Mouse (Mus musculus) lung, postnatal 0 days (tissue): ENCODE results near the gene Abhd14b. TPM values are rescaled to one million over a fixed set of nuclear protein-coding genes. Genes with fewer than 3 reads are reported as not detected.

Experiments used
- ATAC-seq: fragments of 200-750 bp; cut with Nextera tagmentation; 2 replicates; pipeline ENCODE4 v1.8.0; 2017; ENCODE audit warnings: moderate library complexity
- DNase-seq: peaks from one replicate; pipeline ENCODE4 v3.0.0-alpha.2; 2016; ENCODE audit warnings: low spot score
- H3K27ac ChIP-seq: fragments of 300-500 bp; sonication (generic); 2 replicates; pipeline ENCODE4 v1.5.1; 2014; ENCODE audit warnings: antibody characterized with exemption, mild to moderate bottlenecking, low read length, mixed read lengths
- H3K27me3 ChIP-seq: fragments of 300-500 bp; sonication (generic); replicated peaks from 2 replicates; pipeline ENCODE4 v1.6.1; 2014; ENCODE audit warnings: low read length, mixed read lengths; ENCODE audit not compliant: insufficient read depth
- H3K36me3 ChIP-seq: fragments of 300-500 bp; sonication (generic); 2 replicates; pipeline ENCODE4 v1.6.1; 2014; ENCODE audit warnings: low read length, mixed read lengths; ENCODE audit not compliant: insufficient read depth
- H3K4me1 ChIP-seq: fragments of 300-500 bp; sonication (generic); 2 replicates; pipeline ENCODE4 v1.6.1; 2014; ENCODE audit warnings: antibody characterized with exemption, low read depth, low read length, mixed read lengths; ENCODE audit not compliant: insufficient read depth
- H3K4me2 ChIP-seq: fragments of 300-500 bp; sonication (generic); replicated peaks from 2 replicates; pipeline ENCODE4 v1.6.1; 2014; ENCODE audit warnings: low read depth, mild to moderate bottlenecking, low read length, moderate library complexity, mixed read lengths
- H3K4me3 ChIP-seq: fragments of 300-500 bp; sonication (generic); 2 replicates; pipeline ENCODE4 v1.5.1; 2014; ENCODE audit warnings: low read depth, low read length
- H3K9ac ChIP-seq: fragments of 300-500 bp; sonication (generic); replicated peaks from 2 replicates; pipeline ENCODE4 v1.6.1; 2014; ENCODE audit warnings: low read depth, mild to moderate bottlenecking
- H3K9me3 ChIP-seq: fragments of 300-500 bp; sonication (generic); 2 replicates; pipeline ENCODE4 v1.6.1; 2016; ENCODE audit warnings: low read length, mixed read lengths
- CTCF ChIP-seq: IDR thresholded peaks from 2 replicates; pipeline ENCODE4 v1.5.1; 2016; ENCODE audit warnings: antibody characterized with exemption, mild to moderate bottlenecking
- EP300 ChIP-seq: IDR thresholded peaks from 2 replicates; pipeline ENCODE4 v1.6.1; 2016; ENCODE audit warnings: antibody characterized with exemption, mild to moderate bottlenecking, control low read depth
- WGBS: fragments of 180-500 bp; shearing (Covaris S2); extraction: QIAGEN DNeasy Blood & Tissue Kit; methylation state at CpG from one replicate; pipeline ENCODE4 v1.1.7; 2014; 5-methylcytosine and 5-hydroxymethylcytosine counted together
- polyA plus RNA-seq: library from polyadenylated mRNA; unstranded; fragments of >200 nt; fragmentation: Nextera tagmentation; extraction: Ambion mirVana; gene quantifications from 2 replicates; pipeline ENCODE4 v1.2.1, GENCODE M21; 2015

Abhd14b gene
- polyA plus RNA-seq, 1 experiment from 2014 or later: 31.1 TPM

DNA sequence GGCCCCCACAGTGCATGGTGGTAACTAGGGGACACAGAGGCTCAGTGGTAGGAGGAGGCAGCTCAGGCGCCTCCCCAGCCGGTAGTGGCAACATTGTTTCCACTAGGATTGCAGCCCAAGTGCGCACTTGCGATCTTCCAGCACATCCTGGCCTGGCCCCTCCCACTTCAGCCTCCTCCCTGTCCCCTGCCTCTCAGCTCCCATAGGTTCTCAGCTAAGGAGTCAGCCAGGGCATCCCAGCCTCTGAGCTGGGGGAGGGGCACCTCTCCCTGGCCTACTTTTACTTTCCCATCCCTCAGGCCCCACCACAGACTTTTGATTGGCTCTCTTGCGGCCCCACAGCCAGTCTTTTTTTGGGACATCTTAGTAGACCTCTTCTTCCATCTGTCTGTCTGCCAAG, 24.6 kb downstream of the Abhd14b start:
- peaks cover 19% of the 10 kb centered on the region for H3K4me1 ChIP-seq
- no peak for TF ChIP-seq EP300
- TF ChIP-seq CTCF: peak; percentile 9; the same call in 1 of the 2 replicates
- peak; percentile 18 for ATAC-seq

DNA sequence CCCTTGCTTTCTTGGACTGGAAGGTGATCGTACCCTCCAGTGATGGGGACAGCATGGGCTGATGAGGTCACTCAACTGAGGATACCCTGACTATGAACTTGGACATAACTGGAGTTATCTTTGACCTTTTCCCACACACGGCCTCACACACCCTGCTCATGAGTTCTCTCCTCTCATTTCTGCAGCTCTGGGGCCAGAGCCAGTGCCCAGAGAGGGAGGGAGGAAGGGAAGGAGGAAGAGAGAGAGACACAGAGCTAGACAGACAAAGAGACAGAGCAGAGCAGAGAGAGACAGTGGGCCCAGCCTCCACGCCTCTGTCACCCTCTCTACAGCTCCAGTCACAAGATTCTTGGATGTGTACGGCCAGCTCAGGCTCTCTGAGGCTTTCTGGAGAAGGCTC, 25.1 kb downstream of the Abhd14b start:
- DNase-seq (no peak), ATAC-seq (no peak)
- Histone ChIP-seq H3K4me2 (no peak overlapping the region), H3K9me3 (no peaks in the 10 kb centered on the region), H3K9ac (no peak overlapping the region), H3K27me3 (no peaks in the 10 kb centered on the region), H3K4me1 (peaks cover 20% of the 10 kb centered on the region), H3K4me3 (no peak overlapping the region), H3K36me3 (no peaks in the 10 kb centered on the region), H3K27ac (peak overlapping the region; percentile 54; the same call in 1 of the 2 replicates)
- 61% methylated on average over 4 of the region's 4 CpGs for WGBS
- TF ChIP-seq EP300: no peak
- no peak for TF ChIP-seq CTCF

More for the DNA sequence above, 24.6 kb downstream of the Abhd14b start:
- no peak overlapping the region for H3K9ac ChIP-seq
- peak overlapping the region; percentile 54; the same call in 1 of the 2 replicates for H3K27ac ChIP-seq
- no peaks in the 10 kb centered on the region for H3K27me3 ChIP-seq
- H3K9me3 ChIP-seq: no peaks in the 10 kb centered on the region
- 8% methylated on average over 5 of the region's 5 CpGs for WGBS
- peak; percentile 80 for DNase-seq
- H3K4me3 ChIP-seq: no peak overlapping the region
- H3K4me2 ChIP-seq: no peak overlapping the region
- no peaks in the 10 kb centered on the region for H3K36me3 ChIP-seq

DNA sequence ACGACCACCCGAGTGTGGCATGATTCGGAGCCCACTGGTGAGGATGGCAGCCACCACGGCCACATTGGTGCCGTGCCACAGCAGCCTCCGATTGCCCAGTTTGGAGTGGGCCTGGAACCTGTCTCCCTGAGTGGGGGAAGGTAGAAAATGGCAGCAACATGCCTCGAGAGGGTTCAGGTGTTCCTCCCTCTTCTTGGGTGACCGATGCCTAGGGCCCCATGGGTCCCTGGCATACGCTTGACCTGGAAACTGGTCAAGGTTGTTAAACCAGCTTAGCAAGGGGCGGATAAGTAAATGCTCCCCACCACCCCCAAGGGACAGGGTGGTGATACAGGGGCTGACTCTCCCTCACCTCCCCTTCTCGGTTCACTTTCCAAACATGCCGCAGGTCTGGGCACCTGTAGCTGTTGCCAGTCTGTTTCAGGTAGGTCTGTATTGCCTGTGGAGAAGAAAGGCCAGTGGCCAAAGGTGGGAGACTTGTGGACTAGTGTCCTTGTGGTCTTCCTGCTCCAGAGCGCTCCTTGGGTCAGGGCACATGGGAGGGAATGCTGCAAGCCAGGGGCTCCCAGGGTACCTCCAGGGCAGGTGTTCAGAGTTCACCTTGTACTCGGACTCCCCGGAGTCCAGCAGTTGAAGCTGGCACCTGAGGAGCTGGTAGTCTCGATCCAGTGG, 26.0 kb downstream of the Abhd14b start:
- Histone ChIP-seq H3K4me2 (no peak overlapping the region), H3K27ac (no peak overlapping the region), H3K36me3 (no peaks in the 10 kb centered on the region), H3K9me3 (no peaks in the 10 kb centered on the region), H3K4me1 (peaks cover 28% of the 10 kb centered on the region), H3K9ac (no peak overlapping the region), H3K4me3 (no peak overlapping the region), H3K27me3 (no peaks in the 10 kb centered on the region)
- ATAC-seq: no peak
- TF ChIP-seq CTCF (no peak), EP300 (no peak)
- WGBS: 82% methylated on average over 16 of the region's 16 CpGs
- no peak for DNase-seq

DNA sequence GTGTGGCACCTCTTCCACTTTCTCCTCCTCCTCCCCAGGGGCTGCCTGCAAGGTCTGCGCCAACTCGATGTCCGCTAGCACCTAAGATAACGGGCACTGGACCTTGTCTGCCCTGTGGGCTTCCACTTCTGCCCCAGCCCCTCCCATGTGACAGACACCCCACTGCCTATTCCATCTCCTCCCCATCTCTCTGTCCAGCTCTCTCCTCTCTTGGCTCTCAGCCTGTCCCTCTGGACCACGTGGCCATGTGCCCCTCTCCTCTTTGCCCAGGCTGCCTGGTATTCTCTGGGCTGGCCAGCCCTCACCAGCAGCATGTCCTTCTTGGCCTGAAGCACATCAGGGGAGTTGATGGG, 26.5 kb downstream of the Abhd14b start:
- Histone ChIP-seq H3K27me3 (no peaks in the 10 kb centered on the region), H3K36me3 (no peaks in the 10 kb centered on the region), H3K4me2 (no peak overlapping the region), H3K4me3 (no peak overlapping the region), H3K27ac (no peak overlapping the region), H3K9me3 (no peaks in the 10 kb centered on the region), H3K9ac (no peak overlapping the region), H3K4me1 (peaks cover 28% of the 10 kb centered on the region)
- TF ChIP-seq CTCF: no peak
- TF ChIP-seq EP300: no peak
- 74% methylated on average over 5 of the region's 5 CpGs for WGBS
- ATAC-seq (no peak), DNase-seq (no peak)

DNA sequence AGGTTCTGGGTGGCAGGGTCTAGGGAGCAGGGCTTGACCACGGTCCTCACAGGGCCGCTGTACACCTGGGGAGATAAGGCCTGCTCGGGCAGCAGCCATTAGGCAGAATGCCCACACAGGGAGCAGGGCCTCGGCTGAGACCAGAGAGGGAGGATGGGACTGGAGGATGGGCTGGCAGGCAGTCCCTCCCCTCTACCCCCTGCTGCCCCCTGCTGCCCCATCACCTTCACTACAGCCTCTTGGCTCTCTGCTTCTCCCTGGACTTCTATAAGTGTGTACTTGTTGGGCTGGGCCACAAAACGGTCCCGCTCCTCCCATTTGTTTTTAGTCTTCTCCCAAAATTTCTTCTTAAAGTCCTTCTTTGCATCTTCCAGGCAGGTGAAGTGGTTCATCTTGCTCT, 27.2 kb downstream of the Abhd14b start:
- H3K4me1 ChIP-seq: peaks cover 28% of the 10 kb centered on the region

DNA sequence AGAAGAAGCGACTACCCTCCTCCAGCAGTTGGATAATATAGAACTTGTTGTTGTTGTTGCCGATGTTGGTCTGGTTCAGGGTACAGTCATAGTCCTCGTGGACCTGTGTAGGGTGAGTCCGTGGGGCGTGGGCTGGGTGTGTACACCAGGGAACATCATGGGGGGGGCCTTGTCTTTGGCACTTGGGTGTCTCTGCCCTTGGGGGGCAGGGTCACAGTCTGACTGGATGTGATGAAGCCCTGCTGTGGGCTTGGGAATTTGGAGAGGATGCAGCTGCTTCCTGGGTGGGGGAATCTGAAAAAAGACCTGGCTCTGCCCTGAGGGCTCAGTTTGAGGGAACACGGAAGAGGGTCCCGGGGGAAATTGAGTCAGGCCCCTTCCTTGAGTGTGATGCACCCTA, 27.8 kb downstream of the Abhd14b start:
- no peak for DNase-seq

More for the DNA sequence above, 27.2 kb downstream of the Abhd14b start:
- H3K4me2 ChIP-seq: peak overlapping the region; percentile 40; the same call in 1 of the 2 replicates
- no peaks in the 10 kb centered on the region for H3K27me3 ChIP-seq
- ATAC-seq (no peak), DNase-seq (peak; percentile 89)
- H3K9ac ChIP-seq: no peak overlapping the region
- WGBS: 12% methylated on average over 4 of the region's 6 CpGs
- H3K9me3 ChIP-seq: no peaks in the 10 kb centered on the region
- H3K27ac ChIP-seq: no peak overlapping the region
- peak; percentile 84 for TF ChIP-seq CTCF
- no peak for TF ChIP-seq EP300
- H3K4me3 ChIP-seq: no peak overlapping the region
- no peaks in the 10 kb centered on the region for H3K36me3 ChIP-seq

More for the DNA sequence above, 27.8 kb downstream of the Abhd14b start:
- no peak for ATAC-seq
- Histone ChIP-seq H3K4me2 (peak overlapping the region; percentile 40; the same call in 1 of the 2 replicates), H3K9ac (no peak overlapping the region), H3K27ac (peak overlapping the region; percentile 85; the same call in 1 of the 2 replicates), H3K36me3 (no peaks in the 10 kb centered on the region), H3K4me1 (peaks cover 28% of the 10 kb centered on the region), H3K4me3 (no peak overlapping the region), H3K27me3 (no peaks in the 10 kb centered on the region), H3K9me3 (no peaks in the 10 kb centered on the region)
- TF ChIP-seq CTCF: no peak
- 70% methylated on average over 7 of the region's 7 CpGs for WGBS
